Mouse (Mus musculus) ovary, postnatal 36 days (tissue): ENCODE measurements around the gene Pax9.

Source experiments
- DNase-seq: peaks from one replicate; pipeline ENCODE4 v3.0.0; 2022; ENCODE audit warnings: low spot score, mixed read lengths

Gene Pax9

DNA sequence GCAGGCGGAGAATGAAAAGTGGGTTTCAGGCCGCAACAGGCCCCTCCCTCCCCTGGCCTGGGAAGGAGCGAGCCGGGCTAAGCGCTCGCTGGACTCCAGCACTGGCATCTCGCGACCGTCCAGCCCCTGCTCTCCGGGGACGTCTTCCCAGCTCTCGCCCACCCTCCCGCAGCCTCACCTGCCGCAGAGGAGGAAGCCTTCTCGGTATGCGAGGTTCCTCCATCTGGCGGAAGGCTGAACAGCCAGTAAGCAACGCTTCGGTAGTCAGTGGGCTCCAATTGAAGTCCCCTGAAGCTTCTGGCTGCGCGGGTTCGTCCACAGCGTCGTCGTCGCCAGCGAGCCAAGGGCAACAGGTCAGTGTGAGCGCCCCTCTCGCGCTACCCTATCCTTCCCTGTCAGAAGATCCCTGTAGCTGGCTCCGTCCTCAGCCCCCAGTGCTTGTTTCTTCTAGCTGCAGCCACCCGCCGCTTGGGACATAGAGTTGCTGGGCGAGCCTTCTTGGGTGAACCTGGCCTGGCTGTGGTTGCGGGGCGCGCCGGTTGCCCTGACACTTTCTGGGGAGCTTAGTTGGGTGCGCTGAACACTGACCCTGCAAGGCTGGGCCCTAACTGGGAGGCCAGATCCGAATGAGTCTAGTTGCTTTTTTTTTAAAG lies at the start of gene Pax9:
TSS of gene Pax9 (plus strand) at position 341 of the 653 bp plus-strand sequence.
- DNase-seq: no peak

DNA sequence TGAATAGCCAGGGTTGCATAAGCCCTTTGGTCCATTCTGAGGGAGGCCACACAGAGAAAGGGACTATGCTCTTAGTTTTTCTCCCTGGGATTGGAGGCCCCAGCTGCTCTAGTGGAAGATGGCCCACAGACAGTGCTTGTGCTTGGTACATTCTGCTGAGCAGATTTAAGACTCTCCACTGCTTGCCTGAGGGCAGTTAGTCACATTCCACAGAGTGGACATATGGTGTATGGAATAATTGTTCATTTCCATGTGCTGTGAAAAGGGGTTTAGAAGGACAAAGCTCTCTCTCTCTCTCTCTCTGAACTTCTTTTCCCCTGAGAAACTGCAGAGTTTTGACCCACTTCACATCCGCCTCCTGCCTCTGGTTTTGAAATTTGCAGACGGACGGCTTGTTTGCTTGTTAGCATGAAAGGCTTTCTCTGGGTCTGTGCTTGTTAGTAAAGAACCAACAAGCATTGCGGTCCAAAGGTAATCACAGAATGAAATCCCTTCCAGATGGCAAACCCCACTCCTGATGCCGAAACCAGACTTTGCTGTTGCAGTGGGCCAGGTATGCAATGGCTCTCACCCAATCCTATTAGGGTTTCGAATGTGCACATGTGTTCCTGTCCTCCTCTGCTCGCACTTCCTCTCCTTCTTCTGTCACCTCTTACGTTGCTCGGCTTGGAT lies 22.0 kb upstream of the Pax9 start:
- no peak for DNase-seq

DNA sequence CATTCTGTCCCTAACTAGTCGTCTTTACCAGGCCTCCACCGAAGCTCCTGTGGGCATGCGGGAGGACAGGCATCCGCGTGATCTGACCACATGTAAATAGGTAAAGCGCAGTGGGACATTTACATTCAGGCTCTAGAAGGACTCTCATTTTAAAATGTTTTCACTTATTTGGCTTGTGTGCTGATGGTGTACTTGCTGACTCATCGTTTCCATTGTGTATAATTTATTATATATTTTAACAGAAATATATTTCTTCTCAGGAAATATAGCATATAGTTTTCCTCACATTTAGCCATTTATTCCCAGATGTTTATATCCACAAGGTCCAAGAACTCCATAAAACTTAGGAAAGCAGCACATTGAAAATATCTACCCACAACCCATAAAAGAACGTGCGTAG lies 20.8 kb upstream of the Pax9 start:
- DNase-seq: no peak

DNA sequence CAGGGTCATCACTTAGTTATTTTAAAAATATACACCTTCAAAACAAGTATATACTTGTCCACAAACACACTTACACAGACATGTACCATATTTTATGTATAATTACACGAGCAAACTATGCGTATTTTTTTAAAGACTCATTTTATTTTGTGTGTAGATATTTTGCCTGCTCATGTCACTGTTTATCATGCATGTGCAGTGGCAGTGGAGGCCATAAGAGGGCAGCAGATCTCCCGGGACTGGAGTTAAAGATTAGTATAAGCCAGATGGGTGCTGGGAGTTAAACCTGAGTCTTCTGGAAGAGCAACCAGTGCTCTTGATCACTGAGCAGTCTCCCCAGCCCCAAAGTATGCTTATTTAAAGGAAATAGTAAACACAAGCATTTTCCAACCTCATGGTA lies 16.8 kb upstream of the Pax9 start:
- DNase-seq: no peak

DNA sequence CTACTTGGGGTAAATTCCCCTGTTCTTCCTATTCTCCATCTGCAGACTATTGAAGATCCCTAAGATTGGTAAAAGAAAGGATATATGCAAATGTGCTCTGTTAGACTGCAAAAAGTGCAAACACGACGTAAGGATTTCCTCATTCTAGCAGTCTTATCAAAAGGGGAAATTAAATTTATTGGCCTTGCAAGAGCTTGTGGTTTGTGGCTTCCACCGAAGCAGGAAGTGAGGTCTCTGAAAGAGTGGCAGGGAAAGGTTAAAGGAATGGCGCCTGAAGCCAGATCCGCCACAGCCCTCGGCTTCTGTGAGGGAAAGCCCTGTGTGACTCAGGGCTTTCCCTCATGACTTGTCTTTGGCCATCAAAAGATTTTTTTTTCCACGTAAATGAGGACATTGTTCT lies 13.9 kb upstream of the Pax9 start:
- no peak for DNase-seq

DNA sequence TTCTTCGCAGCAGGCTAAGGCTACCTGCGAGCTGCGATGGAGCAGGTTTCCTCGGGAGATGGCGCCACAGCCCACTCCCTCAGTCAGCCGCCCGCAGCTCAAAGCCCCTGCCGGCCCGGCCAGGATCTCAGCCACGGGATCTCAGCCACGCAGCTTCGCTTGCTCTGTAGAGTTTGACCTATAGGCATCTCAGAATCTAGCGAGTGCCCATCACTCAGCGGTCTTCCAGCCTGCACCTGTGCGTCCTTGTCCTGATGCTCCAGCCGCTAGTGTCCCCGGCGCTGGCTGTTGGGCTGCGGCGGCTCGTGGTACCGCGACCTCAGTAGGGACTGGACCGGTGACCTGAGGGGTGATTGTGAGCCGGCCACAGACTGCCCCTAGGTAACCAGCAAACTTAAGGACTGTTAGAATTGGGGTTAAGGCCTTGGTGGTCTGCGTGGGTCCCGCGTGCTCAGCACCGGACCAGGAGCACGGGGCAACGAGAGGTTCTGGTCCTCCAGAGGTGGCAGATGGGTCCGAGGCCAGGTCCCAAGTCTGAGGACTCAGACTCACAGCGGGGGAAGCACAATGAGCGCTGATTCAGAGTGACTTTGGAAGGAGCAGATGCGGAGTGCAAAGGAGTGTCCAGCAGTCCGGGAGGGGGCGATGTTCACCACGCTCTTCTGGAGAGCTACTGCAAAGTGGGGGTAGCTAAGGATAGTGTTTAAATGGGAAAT lies 10.3 kb upstream of the Pax9 start:
- DNase-seq: no peak

DNA sequence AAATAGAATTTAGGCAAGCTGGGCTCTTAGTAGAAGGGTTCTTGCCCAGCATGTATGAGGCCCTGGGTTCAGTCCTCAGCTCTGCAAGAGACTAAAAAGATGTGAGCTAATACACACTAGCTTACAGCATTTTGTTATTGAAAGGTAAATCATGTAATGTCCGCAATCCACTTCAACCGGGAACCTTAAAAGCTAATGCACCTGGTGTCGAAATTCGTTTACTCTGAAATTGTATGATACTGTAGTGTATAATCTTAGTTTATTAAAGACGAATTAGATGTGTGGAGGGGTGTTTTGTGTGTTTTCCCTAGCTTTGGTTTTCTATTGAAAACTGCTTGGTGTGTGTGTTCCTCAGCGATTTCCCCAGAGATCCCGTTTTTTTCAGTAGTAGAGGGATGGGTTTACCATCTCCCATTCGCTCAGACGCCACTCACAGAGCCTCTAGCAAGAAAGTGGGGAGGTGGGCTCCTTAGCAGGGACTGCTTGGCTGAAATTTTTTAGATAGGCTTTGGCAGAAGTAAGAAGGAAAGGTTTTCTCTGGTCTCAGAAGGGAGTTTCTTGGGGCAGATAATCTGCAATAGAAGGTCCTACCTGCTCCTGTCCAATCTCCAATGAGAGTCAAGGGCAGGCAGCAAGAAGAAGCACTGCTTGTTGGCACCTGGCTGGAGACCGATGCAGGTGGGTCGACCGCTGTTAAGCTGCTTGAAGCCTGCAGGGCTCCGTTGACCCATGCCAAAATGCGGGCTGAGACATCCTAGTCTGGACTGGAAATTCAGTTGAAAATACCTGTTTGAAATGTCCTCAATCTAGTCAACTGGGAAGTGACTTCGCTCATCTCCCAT lies 3.7 kb upstream of the Pax9 start:
- DNase-seq: no peak

DNA sequence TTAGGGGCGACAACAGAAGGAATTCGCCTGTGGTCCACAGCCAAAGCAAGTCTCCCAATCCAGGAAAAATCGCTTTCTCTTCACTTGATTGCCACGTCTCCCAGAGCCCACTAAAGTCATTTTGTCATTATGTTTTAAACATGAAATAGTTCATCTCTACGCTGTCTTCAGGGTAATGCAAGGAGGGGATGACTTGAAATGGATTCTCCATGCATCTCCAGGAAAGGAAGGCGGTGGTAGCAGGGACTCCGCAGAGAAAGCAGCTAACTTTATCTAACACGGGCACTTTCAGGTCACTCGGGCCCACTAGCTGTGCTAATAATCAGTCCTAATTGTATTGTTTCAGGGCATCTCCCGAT lies 3.1 kb upstream of the Pax9 start:
- DNase-seq: no peak

DNA sequence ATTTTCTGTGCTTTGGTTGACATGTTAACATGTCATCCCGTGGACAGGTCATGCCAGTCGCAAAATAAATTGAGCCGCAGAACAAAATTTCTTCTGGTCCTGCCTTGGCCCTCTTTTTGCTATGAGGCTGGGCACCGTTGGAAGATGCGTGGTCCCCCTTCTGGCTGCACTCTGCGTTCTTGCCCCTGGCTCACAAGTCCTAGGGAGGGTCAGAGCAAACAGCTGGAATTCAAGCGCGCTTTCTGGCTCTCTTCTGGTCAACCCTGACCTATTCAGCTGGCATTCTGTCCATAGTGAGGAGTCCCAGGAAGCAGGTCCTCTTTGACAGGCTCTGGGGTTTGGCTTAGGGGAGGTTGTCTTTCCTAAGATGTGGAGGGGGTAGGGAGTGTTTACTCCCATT lies 2.6 kb upstream of the Pax9 start:
- no peak for DNase-seq

DNA sequence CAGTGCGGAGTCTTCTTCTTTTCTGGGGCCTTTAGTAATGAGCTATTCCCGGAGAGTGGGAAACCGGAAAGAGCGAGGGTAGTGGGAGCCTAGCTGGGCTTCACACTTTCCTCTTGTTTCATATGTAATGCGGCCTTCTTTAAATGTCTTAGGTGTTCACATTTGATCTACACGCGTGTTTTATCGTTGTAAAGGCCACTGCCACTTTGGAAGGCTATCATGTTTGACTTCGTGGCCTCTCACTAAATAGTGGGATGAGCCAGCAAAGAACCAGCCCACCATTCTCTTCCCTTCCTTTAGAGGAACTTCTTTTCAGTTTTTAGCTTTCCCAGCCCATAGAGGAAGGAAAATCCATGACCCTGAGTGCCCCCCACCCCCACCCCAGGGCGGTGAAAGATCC lies 2.2 kb upstream of the Pax9 start:
- no peak for DNase-seq

DNA sequence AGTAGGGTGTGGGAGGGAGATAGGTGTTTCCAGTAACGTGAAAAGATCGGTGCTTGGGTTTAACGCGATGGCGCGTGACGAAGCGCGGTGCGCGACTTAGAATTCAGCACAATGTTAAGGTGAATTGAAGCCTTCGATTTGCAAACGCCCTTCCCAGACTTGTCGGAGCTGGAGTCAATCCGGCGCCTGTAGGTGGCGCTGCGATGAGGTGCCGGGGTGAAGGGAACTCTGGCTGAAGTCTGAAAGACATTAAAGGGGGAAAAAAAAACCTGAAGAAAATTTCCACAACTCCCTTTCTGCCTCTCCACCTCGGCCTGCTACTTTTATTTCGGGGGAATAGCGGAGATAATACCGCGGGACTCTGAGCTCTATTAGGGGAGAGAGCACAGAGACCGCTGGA lies 1.8 kb upstream of the Pax9 start:
- DNase-seq: peak; percentile 33

DNA sequence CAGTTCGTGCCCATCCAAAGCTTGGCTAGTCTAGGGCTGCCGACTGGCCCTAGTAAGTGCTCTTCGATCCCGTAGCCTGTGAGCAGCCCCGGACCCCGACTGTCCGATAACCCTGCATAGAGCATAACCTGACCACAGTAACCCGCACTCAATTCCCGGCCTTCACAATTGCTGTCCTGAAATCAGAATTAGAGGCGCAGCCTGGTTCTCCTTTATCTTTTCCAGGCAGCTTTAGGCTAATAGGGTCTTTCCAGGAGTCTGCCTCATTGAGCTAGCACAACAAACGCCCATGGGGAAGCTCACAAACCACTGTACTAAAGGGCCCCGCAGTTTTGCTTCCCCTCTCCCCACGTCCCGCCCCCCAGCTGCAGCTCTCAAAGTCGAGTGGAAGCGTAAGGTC lies 1.2 kb upstream of the Pax9 start:
- DNase-seq: no peak

DNA sequence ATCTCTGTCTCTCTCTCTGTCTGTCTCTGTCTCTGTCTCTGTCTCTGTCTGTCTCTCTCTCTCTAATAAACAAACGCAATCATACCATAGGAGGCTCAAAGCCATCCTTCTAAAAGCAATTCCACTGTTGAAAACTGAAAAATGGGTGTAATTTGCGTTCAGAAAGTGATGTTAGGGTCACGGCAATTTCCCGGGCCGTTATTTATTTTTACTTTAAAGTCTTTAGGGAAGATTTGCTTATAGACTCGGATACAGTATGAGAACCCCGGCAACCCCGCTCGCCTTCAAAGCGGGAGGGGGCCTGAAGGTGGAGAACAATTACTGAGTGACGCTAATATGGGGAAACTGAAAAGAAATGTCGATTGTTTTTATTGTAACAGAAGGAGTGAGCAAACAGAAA lies 566 bp upstream of the Pax9 start:
- DNase-seq: no peak

DNA sequence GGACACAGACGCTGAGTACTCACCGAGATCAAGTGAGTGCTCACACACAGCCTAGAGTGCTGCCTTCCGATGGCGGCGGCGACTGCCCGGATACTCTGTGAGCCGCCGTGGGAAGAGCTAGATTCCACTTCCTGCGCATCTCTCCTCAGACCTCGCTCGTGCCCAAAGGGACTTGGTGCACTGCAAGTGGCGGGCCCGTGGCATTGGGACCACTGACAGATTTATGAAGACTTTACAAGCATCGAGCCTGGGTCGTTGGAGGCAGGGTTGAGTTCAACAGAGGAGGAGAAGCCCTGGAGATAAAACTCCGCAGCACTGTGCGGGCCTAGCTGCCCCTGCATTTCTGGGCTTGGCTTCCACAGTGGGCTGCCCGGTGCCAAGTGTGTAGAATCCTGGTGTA lies 969 bp downstream of the Pax9 start:
- no peak for DNase-seq

DNA sequence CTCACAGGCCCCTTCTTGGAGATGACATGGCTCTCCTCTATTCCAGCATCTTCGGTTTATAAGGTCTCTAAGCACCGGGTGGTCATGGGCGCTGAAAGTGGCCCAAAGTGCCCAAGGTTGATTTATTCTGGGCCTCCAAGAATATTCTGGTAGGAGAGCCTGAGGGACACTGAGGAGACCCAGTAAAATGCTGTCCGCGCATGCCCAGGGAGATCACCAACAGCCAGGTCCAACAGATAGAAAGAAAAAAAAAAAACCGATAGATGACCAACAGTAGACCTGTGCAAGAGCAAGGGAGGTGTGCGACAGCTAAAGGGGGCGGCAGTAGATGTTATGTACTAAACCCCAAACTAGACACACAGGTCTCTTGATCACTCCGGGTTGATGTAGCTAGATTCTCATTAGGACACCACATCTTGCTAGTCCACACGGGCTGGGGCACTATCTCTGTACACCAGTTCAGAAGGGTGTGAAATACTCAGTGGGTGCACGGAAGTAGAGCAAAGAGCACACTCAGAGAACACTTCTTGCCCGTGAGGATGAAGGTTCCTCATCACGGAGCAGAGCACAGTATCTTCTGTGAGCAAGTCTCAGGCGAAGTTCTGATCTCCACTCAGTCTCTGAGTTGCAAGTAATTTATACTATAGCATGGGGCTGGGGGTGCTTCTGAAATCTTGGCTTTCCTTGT lies 2.0 kb downstream of the Pax9 start:
- DNase-seq: no peak

DNA sequence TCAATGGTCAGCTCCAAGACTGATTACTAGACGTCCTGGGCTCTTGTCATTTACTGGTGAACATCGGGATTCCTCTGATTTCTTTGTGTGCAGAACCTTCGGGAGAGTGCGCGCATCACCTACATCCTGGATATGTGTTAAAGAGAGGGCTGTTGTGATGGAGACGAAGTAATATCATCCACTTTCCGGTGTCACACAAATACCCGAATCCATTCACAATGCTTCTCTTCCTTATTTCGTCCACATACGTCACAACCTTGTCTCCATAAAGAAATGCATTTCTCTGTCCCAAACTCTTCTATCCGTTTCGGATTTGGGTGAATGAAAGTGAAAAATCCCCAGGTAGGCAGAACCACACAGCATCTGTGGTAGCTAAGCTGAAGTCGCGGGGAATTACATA lies 2.8 kb downstream of the Pax9 start:
- no peak for DNase-seq

DNA sequence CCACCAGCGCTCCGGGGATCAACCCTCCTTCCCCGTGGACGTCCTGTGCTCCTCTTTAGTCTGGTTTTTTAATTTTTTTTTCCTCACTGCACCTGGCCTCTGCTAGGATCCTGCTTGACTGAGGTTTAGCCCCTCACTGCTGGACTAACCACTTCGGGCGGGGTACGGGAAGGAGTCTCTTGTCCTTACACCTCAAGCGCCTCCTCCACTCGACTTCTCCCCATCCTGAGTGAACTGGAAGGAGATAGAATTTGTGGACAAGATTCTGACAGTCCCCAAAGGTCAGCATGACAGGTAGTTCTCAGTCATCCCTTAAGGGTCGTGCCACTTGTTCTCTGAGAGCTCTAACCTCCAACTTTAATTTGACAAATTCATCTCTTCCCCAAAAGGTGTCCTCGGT lies 3.4 kb downstream of the Pax9 start:
- no peak for DNase-seq

DNA sequence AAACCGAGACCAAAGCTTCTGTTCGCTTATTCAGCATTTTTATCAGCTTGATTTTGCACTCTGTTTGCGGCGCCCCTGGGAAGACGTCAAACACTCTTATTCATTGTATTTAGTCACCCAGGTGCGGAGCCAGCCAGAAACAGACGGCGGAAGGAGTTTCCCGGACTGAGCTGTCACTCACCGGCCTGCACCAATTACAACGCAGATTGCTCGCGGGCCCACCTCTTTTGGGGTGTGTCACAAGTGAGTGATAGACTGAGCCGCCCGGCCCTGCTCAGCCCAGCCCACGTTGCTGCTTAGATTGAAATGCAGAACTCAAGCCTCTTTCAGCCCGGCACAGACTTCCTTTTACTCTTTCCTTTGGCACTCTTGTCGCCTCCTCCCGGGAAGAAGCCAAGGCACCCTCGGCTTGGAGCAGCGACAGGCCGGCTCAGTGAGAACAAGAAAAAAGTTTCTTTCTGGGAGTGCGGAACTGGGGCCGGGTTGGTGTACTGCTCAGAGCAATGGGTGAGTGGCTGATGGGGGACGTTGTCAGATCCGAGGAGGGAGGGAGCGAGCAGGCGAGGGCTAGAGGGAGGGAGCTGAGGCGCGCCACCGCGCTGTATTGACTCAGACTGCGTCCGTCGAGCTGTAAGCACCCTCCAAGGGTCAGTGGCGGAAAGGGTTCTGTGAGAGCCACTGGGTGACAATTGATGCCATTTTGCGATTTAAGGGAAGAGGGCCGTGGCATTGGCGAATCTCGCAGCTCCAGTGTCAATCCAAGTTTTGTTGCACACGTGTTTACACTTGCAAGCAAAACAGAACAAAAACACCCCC lies 4.0 kb downstream of the Pax9 start:
- peak; percentile 69 for DNase-seq

DNA sequence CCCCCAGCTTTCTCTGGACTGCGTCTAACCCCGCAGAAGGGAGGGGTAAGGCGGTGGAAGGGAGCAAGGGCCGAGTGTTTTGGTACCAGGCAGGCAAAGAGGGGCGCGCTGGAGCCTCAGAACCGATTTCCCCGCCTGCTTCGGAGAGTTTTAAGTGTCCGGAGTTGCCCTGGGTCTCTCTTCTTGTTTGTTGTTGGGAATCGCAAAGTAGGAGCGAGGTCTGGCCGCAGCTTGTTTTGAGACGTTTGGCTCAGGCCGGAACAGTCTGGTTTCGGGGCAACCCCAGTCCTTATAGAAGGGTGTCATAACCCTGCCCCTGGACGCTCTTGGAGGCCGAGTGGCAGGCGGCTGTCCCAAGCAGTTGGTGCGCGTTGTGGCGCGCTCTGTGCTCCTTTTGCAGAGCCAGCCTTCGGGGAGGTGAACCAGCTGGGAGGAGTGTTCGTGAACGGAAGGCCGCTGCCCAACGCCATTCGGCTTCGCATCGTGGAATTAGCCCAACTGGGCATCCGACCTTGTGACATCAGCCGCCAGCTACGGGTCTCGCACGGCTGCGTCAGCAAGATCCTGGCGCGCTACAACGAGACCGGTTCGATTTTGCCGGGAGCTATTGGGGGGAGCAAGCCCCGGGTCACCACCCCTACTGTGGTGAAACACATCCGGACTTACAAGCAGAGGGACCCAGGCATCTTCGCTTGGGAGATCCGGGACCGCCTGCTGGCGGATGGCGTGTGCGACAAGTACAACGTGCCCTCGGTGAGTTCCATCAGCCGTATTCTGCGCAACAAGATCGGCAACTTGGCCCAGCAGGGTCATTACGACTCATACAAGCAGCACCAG lies 4.8 kb downstream of the Pax9 start:
- DNase-seq: no peak

DNA sequence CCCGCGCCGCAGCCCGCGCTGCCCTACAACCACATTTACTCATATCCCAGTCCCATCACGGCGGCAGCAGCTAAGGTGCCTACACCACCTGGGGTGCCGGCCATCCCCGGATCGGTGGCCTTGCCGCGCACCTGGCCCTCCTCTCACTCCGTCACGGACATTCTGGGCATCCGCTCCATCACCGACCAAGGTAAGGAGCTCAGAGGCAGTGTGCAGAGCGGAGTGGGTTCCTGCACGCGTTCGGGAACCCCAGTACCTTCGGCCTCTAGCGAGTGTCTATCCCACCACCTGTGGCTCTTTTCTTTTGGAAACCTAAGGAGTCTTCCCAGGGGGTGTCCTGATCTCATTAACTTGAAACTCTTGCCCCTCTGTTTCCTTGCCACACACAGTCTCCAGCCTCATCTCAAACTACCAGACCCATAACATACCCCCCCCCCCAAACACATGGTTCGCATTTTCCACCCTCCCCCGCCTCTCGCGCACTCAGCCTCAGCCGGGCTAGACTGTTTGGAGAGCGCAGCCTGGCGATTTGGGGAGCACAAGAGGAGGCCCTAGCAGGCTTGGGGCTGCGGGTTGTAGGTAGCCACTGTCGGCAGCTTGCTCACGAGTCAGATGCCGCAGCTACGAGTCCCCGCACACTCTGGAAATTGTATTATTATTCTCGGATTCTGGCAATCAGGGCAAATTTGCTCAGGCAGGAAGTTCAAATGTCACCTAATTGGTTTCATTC lies 5.6 kb downstream of the Pax9 start:
- no peak for DNase-seq
